Mouse (Mus musculus) lung, embryonic 14.5 days (tissue): ENCODE results near the gene Tpk1. TPM values are rescaled to one million over a fixed set of nuclear protein-coding genes. Genes with fewer than 3 reads are reported as not detected.

Experiments
- ATAC-seq: fragments of 200-750 bp; cut with Nextera tagmentation; 2 replicates; pipeline ENCODE4 v1.8.0; 2017; ENCODE audit warnings: mild to moderate bottlenecking, moderate TSS enrichment, moderate library complexity; ENCODE audit not compliant: insufficient read depth
- DNase-seq: peaks from one replicate; pipeline ENCODE4 v3.0.0-alpha.2; 2015
- H3K27ac ChIP-seq: fragments of 300-500 bp; sonication (generic); 2 replicates; pipeline ENCODE4 v1.5.1; 2014; ENCODE audit warnings: low read depth, mild to moderate bottlenecking, moderate library complexity
- H3K27me3 ChIP-seq: fragments of 300-500 bp; sonication (generic); 2 replicates; pipeline ENCODE4 v1.6.1; 2014; ENCODE audit warnings: low read length, control low read depth; ENCODE audit not compliant: insufficient read depth
- H3K36me3 ChIP-seq: fragments of 300-500 bp; sonication (generic); 2 replicates; pipeline ENCODE4 v1.6.1; 2014; ENCODE audit warnings: control low read depth; ENCODE audit not compliant: insufficient read depth
- H3K4me1 ChIP-seq: fragments of 300-500 bp; sonication (generic); 2 replicates; pipeline ENCODE4 v1.6.1; 2014; ENCODE audit warnings: antibody characterized with exemption, control low read depth; ENCODE audit not compliant: insufficient read depth
- H3K4me2 ChIP-seq: fragments of 300-500 bp; sonication (generic); 2 replicates; pipeline ENCODE4 v1.6.1; 2014; ENCODE audit warnings: mild to moderate bottlenecking
- H3K4me3 ChIP-seq: fragments of 300-500 bp; sonication (generic); 2 replicates; pipeline ENCODE4 v1.5.1; 2014; ENCODE audit warnings: low read depth, low read length
- H3K9ac ChIP-seq: fragments of 300-500 bp; sonication (generic); 2 replicates; pipeline ENCODE4 v1.6.1; 2014
- H3K9me3 ChIP-seq: fragments of 300-500 bp; sonication (generic); 2 replicates; pipeline ENCODE4 v1.6.1; 2016; ENCODE audit warnings: low read depth, low read length, control low read depth
- CTCF ChIP-seq: IDR thresholded peaks from 2 replicates; pipeline ENCODE4 v1.5.1; 2016; ENCODE audit warnings: antibody characterized with exemption, low read depth
- WGBS: fragments of 180-500 bp; shearing (Covaris S2); extraction: QIAGEN DNeasy Blood & Tissue Kit; methylation state at CpG from one replicate; pipeline ENCODE4 v1.1.7; 2014; 5-methylcytosine and 5-hydroxymethylcytosine counted together
- polyA plus RNA-seq: library from polyadenylated mRNA; unstranded; fragments of >200 nt; fragmentation: Nextera tagmentation; extraction: Ambion mirVana; gene quantifications from 2 replicates; pipeline ENCODE4 v1.2.1, GENCODE M21; 2014

Gene Tpk1
- polyA plus RNA-seq, 1 experiment from 2014 or later, result 12.4 TPM

- TF ChIP-seq CTCF, result no peak
- Histone ChIP-seq H3K4me2 (no peak overlapping the region), H3K9me3 (no peaks in the 10 kb centered on the region), H3K4me1 (no peaks in the 10 kb centered on the region), H3K9ac (no peak overlapping the region), H3K27me3 (no peaks in the 10 kb centered on the region), H3K27ac (no peak overlapping the region), H3K36me3 (no peaks in the 10 kb centered on the region), H3K4me3 (no peak overlapping the region)
- peak; percentile 42; the same call in 1 of the 2 replicates for ATAC-seq
- peak; percentile 76 for DNase-seq
- WGBS, result 21% methylated on average over 6 of the region's 6 CpGs
Observed at GRCm38 (mm10) chr6:43310071-43310470, 356.0 kb downstream of the Tpk1 start.

DNA sequence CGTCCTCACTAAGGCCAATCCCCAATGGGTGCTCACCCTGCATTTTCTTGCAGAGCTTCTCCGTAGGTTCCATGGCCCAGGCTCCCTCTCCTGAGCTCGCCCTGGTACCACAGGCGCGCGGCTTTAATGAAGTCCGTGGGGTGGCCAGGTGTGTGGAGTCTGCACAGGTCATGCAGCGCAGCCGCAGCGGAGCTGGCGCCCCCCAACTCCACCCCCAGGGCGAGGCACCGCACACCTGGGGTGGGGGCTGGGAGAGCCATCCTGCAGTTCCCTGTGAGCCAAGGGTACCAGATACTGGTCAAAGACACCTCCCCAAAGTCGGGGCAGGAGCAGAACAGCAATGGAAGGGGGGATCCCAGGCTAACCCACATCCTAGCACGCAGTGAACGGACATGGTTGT is 356.6 kb downstream of the Tpk1 start, which contains the start of gene Nobox:
Nobox (minus strand) TSS at position 101 of the 400 bp plus-strand sequence.
- Histone ChIP-seq H3K9me3 (no peaks in the 10 kb centered on the region), H3K4me2 (no peak within 1 kb of the TSS), H3K4me3 (no peak within 1 kb of the TSS), H3K27ac (no peak within 1 kb of the TSS), H3K9ac (no peak within 1 kb of the TSS), H3K36me3 (no peaks in the 10 kb centered on the region), H3K4me1 (no peaks in the 10 kb centered on the region), H3K27me3 (no peaks in the 10 kb centered on the region)
- no peak for TF ChIP-seq CTCF
- ATAC-seq (peak; percentile 33), DNase-seq (no peak)
- 60% methylated on average over 16 of the region's 16 CpGs for WGBS

- DNase-seq (peak; percentile 41), ATAC-seq (no peak; the same call in 1 of the 2 replicates)
- H3K27ac ChIP-seq, result no peak overlapping the region
- H3K4me3 ChIP-seq, result no peak overlapping the region
- no peaks in the 10 kb centered on the region for H3K36me3 ChIP-seq
- no peaks in the 10 kb centered on the region for H3K9me3 ChIP-seq
- no peak overlapping the region for H3K9ac ChIP-seq
- no peak for TF ChIP-seq CTCF
- peaks cover 8% of the 10 kb centered on the region for H3K4me1 ChIP-seq
- no peaks in the 10 kb centered on the region for H3K27me3 ChIP-seq
- no peak overlapping the region for H3K4me2 ChIP-seq
- 36% methylated on average over 2 of the region's 2 CpGs for WGBS
Observed at GRCm38 (mm10) chr6:43297508-43297850, 368.6 kb downstream of the Tpk1 start.

- H3K9me3 ChIP-seq, result no peaks in the 10 kb centered on the region
- TF ChIP-seq CTCF, result peak; percentile 73
- no peak overlapping the region for H3K4me2 ChIP-seq
- 0 out of 2 replicates have a peak, but pooled peaks cover 4% of the 10 kb centered on the region for H3K36me3 ChIP-seq
- H3K4me3 ChIP-seq, result no peak overlapping the region
- DNase-seq, result peak; percentile 92
- peak; percentile 23 for ATAC-seq
- H3K27ac ChIP-seq, result peak overlapping the region; percentile 91; the same call in 1 of the 2 replicates
- no peak overlapping the region for H3K9ac ChIP-seq
- no peaks in the 10 kb centered on the region for H3K27me3 ChIP-seq
- WGBS, result 31% methylated on average over 7 of the region's 7 CpGs
- peaks cover 13% of the 10 kb centered on the region for H3K4me1 ChIP-seq
Observed at GRCm38 (mm10) chr6:43296798-43297507, 369.1 kb downstream of the Tpk1 start.

- peak; percentile 86 for DNase-seq
- H3K4me2 ChIP-seq, result 0 out of 2 replicates have a peak overlapping the region, but pooled peaks have one; percentile 15
- H3K9me3 ChIP-seq, result no peaks in the 10 kb centered on the region
- peaks cover 14% of the 10 kb centered on the region for H3K4me1 ChIP-seq
- 17% methylated on average over 5 of the region's 5 CpGs for WGBS
- H3K4me3 ChIP-seq, result no peak overlapping the region
- no peaks in the 10 kb centered on the region for H3K27me3 ChIP-seq
- H3K9ac ChIP-seq, result no peak overlapping the region
- H3K36me3 ChIP-seq, result 0 out of 2 replicates have a peak, but pooled peaks cover 4% of the 10 kb centered on the region
- ATAC-seq, result peak; percentile 90
- H3K27ac ChIP-seq, result peak overlapping the region; percentile 91
- no peak for TF ChIP-seq CTCF
Observed at GRCm38 (mm10) chr6:43295908-43296307, 370.2 kb downstream of the Tpk1 start.
